Mouse (Mus musculus) forebrain, embryonic 12.5 days (tissue): ENCODE measurements around the gene Zbp1. TPM values are rescaled to one million over a fixed set of nuclear protein-coding genes. Genes with fewer than 3 reads are reported as not detected.
A peak's percentile ranks its signal among the peaks of the same experiment; 100 is the strongest.

Source experiments
- ATAC-seq: fragments of 200-750 bp; cut with Nextera tagmentation; 2 replicates; pipeline ENCODE4 v1.8.0; 2017; ENCODE audit warnings: moderate TSS enrichment; ENCODE audit not compliant: low FRiP score
- H3K27ac ChIP-seq: fragments of 300-500 bp; sonication (generic); 2 replicates; pipeline ENCODE4 v1.5.1; 2016; ENCODE audit warnings: mild to moderate bottlenecking
- H3K27me3 ChIP-seq: fragments of 300-500 bp; sonication (generic); 2 replicates; pipeline ENCODE4 v1.6.1; 2016; ENCODE audit warnings: mild to moderate bottlenecking
- H3K36me3 ChIP-seq: fragments of 300-500 bp; sonication (generic); replicated peaks from 2 replicates; pipeline ENCODE4 v1.6.1; 2016; ENCODE audit warnings: mild to moderate bottlenecking
- H3K4me1 ChIP-seq: fragments of 300-500 bp; sonication (generic); 2 replicates; pipeline ENCODE4 v1.6.1; 2016
- H3K4me2 ChIP-seq: fragments of 300-500 bp; sonication (generic); 2 replicates; pipeline ENCODE4 v1.6.1; 2016; ENCODE audit warnings: mild to moderate bottlenecking, moderate library complexity
- H3K4me3 ChIP-seq: fragments of 300-500 bp; sonication (generic); replicated peaks from 2 replicates; pipeline ENCODE4 v1.5.1; 2016; ENCODE audit warnings: mild to moderate bottlenecking
- H3K9ac ChIP-seq: fragments of 300-500 bp; sonication (generic); 2 replicates; pipeline ENCODE4 v1.6.1; 2016; ENCODE audit warnings: mild to moderate bottlenecking
- H3K9me3 ChIP-seq: fragments of 300-500 bp; sonication (generic); 2 replicates; pipeline ENCODE4 v1.6.1; 2016
- WGBS: fragments of 180-500 bp; shearing (Covaris S2); methylation state at CpG from one replicate; pipeline ENCODE4 v1.1.7; 2016; 5-methylcytosine and 5-hydroxymethylcytosine counted together
- polyA plus RNA-seq: library from polyadenylated mRNA; unstranded; fragments of >200 nt; fragmentation: Nextera tagmentation; extraction: Ambion mirVana; gene quantifications from 2 replicates; pipeline ENCODE4 v1.2.1, GENCODE M21; 2016

The Zbp1 gene
- polyA plus RNA-seq, 1 experiment from 2014 or later = 0.34 TPM

DNA sequence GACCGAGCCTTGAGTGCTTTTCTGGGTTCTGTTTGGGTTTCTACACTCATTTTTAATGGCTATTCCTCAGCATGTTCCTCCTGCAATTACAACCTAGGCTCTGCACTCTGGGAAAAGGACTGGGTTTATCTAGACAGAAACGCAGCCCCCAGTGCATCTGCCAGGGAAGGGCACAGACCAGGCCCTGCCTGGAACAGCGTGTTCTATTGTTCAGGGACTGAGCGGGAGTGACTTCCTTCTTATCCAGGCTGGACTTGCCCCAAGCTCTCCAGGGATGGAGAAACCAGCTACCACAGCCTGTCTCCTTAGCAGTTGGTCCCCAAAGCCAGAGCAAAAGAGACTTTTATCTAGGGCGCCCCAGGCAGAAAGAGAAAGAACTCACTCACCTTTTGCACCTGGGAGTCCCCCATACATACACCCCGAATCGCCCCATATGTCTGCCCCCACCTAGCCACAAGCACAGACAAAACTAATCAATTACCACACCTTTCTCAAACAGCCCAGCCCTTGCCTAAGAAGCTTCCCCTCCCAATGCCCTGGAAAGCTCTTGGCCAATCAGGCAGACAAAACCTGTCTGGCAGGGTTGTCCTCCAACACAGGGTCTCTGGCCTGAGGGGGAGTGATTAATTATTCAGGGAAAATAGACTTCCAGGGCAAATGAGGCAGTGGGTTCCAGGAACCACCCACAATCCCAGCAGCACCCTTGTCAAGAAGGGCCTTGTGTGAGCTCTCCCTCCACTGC, 37.3 kb upstream of the Zbp1 start:
- Histone ChIP-seq H3K9ac (no peak overlapping the region), H3K27me3 (0 out of 2 replicates have a peak, but pooled peaks cover 3% of the 10 kb centered on the region), H3K4me2 (no peak overlapping the region), H3K4me3 (no peak overlapping the region), H3K9me3 (no peaks in the 10 kb centered on the region), H3K27ac (no peak overlapping the region), H3K4me1 (peaks cover 100% of the 10 kb centered on the region), H3K36me3 (no peaks in the 10 kb centered on the region)
- no peak for ATAC-seq
- WGBS = 79% methylated on average over 7 of the region's 7 CpGs

- 0 out of 2 replicates have a peak, but pooled peaks cover 3% of the 10 kb centered on the region for H3K27me3 ChIP-seq
- H3K9me3 ChIP-seq = no peaks in the 10 kb centered on the region
- no peaks in the 10 kb centered on the region for H3K36me3 ChIP-seq
- H3K4me2 ChIP-seq = peak overlapping the region; percentile 36
- peak; percentile 47 for ATAC-seq
- H3K4me1 ChIP-seq = peaks cover 97% of the 10 kb centered on the region
- peak overlapping the region; percentile 30; the same call in 1 of the 2 replicates for H3K9ac ChIP-seq
- peak overlapping the region; percentile 80 for H3K27ac ChIP-seq
- no peak overlapping the region for H3K4me3 ChIP-seq
- 9% methylated on average over 26 of the region's 26 CpGs for WGBS
Measured at GRCm38 (mm10) chr2:173253761-173254662, 35.3 kb upstream of the Zbp1 start.

- no peak for ATAC-seq
- Histone ChIP-seq H3K27me3 (0 out of 2 replicates have a peak, but pooled peaks cover 3% of the 10 kb centered on the region), H3K9me3 (no peaks in the 10 kb centered on the region), H3K27ac (no peak overlapping the region), H3K9ac (no peak overlapping the region), H3K4me2 (no peak overlapping the region), H3K36me3 (no peaks in the 10 kb centered on the region), H3K4me3 (no peak overlapping the region), H3K4me1 (peaks cover 93% of the 10 kb centered on the region)
- WGBS = 81% methylated on average over 9 of the region's 9 CpGs
Measured at GRCm38 (mm10) chr2:173251675-173252074, 33.0 kb upstream of the Zbp1 start.

- WGBS = 61% methylated on average over 7 of the region's 7 CpGs
- Histone ChIP-seq H3K27me3 (0 out of 2 replicates have a peak, but pooled peaks cover 4% of the 10 kb centered on the region), H3K9ac (no peak overlapping the region), H3K36me3 (no peaks in the 10 kb centered on the region), H3K4me1 (peaks cover 89% of the 10 kb centered on the region), H3K9me3 (no peaks in the 10 kb centered on the region), H3K4me3 (no peak overlapping the region), H3K4me2 (no peak overlapping the region), H3K27ac (no peak overlapping the region)
- ATAC-seq = no peak
Measured at GRCm38 (mm10) chr2:173251133-173251532, 32.4 kb upstream of the Zbp1 start.

- Histone ChIP-seq H3K27me3 (0 out of 2 replicates have a peak, but pooled peaks cover 11% of the 10 kb centered on the region), H3K27ac (no peak overlapping the region), H3K4me3 (no peak overlapping the region), H3K4me1 (peaks cover 81% of the 10 kb centered on the region), H3K9me3 (no peaks in the 10 kb centered on the region), H3K36me3 (no peaks in the 10 kb centered on the region), H3K4me2 (no peak overlapping the region), H3K9ac (no peak overlapping the region)
- 19% methylated on average over 2 of the region's 2 CpGs for WGBS
- no peak for ATAC-seq
Measured at GRCm38 (mm10) chr2:173250411-173250810, 31.7 kb upstream of the Zbp1 start.

DNA sequence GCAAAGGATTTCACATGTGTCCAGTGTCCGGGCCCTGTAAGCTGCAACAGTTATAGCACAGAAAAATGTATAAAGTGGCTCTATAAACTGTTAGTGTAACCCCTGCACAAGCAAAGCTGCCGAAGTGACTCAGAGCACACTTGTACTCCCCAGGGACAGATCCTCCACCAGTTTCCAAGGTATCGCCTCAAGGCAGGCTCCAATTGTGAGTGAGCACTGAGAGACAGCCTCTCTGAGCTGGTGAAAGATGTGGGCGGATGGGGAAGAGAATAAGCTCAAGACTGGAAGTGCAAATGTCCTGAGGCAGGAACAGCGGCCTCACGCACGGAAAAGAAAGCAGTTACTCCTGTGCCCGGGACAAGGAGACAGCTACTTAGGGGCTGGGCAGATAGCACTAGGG, 31.2 kb upstream of the Zbp1 start:
- Histone ChIP-seq H3K27ac (no peak overlapping the region), H3K4me2 (no peak overlapping the region), H3K9ac (no peak overlapping the region), H3K4me3 (no peak overlapping the region), H3K36me3 (no peaks in the 10 kb centered on the region), H3K9me3 (no peaks in the 10 kb centered on the region), H3K4me1 (peaks cover 77% of the 10 kb centered on the region), H3K27me3 (0 out of 2 replicates have a peak, but pooled peaks cover 8% of the 10 kb centered on the region)
- WGBS = 81% methylated on average over 8 of the region's 8 CpGs
- no peak for ATAC-seq

GRCm38 (mm10) chr2:173249386-173249785, 30.7 kb upstream of the Zbp1 start:
- Histone ChIP-seq H3K4me3 (no peak overlapping the region), H3K4me2 (no peak overlapping the region), H3K4me1 (peaks cover 71% of the 10 kb centered on the region), H3K27me3 (0 out of 2 replicates have a peak, but pooled peaks cover 8% of the 10 kb centered on the region), H3K9me3 (no peaks in the 10 kb centered on the region), H3K36me3 (no peaks in the 10 kb centered on the region), H3K9ac (no peak overlapping the region), H3K27ac (no peak overlapping the region)
- ATAC-seq = no peak
- 59% methylated on average over 3 of the region's 3 CpGs for WGBS

DNA sequence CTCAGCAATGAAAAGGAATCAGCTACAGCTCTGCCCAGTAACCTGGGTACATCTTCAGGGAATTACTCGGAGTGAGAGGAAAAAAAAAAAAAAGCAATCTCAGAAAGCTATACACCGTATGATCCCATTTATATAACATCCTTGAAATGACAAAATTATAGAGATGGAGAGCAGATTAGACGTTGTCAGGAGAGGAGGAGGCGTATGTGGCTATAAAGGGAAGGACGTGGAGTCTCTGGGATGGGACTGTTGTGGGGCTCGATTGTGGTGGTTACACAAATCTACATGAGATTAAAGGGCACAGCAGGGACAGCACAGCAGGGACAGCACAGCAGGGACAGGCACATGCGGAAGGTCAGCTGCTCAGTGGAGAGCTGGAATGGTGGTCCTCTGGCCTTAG, 30.1 kb upstream of the Zbp1 start:
- H3K4me2 ChIP-seq = no peak overlapping the region
- no peak overlapping the region for H3K27ac ChIP-seq
- H3K27me3 ChIP-seq = peaks cover 10% of the 10 kb centered on the region; the same call in 1 of the 2 replicates
- H3K36me3 ChIP-seq = no peaks in the 10 kb centered on the region
- WGBS = 79% methylated on average over 7 of the region's 7 CpGs
- no peak overlapping the region for H3K4me3 ChIP-seq
- H3K9ac ChIP-seq = no peak overlapping the region
- H3K4me1 ChIP-seq = peaks cover 70% of the 10 kb centered on the region
- ATAC-seq = no peak
- H3K9me3 ChIP-seq = no peaks in the 10 kb centered on the region

DNA sequence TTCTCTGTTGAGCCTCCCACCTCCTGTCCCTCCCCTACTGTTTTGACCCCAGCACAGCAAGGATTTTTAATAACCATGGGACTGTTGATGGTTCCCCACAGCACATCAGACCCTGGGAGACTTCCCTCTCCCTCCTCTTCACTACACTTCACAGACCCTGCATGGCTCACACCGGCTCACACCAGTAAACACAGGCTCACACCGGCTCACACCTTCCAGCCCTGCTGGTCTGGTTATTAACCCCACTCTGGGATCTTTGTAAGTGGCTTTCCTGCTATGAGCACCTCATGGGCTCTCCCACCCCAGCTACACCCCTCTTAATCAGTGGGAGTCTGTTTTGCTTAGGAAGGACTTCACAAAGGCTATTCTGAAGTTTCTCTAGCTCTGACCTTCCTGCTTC, 29.2 kb upstream of the Zbp1 start:
- H3K27me3 ChIP-seq = peaks cover 13% of the 10 kb centered on the region; the same call in 1 of the 2 replicates
- no peaks in the 10 kb centered on the region for H3K9me3 ChIP-seq
- H3K4me3 ChIP-seq = no peak overlapping the region
- H3K27ac ChIP-seq = no peak overlapping the region
- 47% methylated on average over 2 of the region's 2 CpGs for WGBS
- H3K9ac ChIP-seq = no peak overlapping the region
- no peak overlapping the region for H3K4me2 ChIP-seq
- ATAC-seq = no peak
- H3K36me3 ChIP-seq = no peaks in the 10 kb centered on the region
- H3K4me1 ChIP-seq = peaks cover 70% of the 10 kb centered on the region

- peaks cover 70% of the 10 kb centered on the region for H3K4me1 ChIP-seq
- no peaks in the 10 kb centered on the region for H3K9me3 ChIP-seq
- no peak overlapping the region for H3K4me3 ChIP-seq
- H3K9ac ChIP-seq = no peak overlapping the region
- no peak for ATAC-seq
- H3K36me3 ChIP-seq = no peaks in the 10 kb centered on the region
- no peak overlapping the region for H3K27ac ChIP-seq
- H3K4me2 ChIP-seq = no peak overlapping the region
- peaks cover 13% of the 10 kb centered on the region; the same call in 1 of the 2 replicates for H3K27me3 ChIP-seq
- 35% methylated on average over 2 of the region's 2 CpGs for WGBS
Measured at GRCm38 (mm10) chr2:173247197-173247596, 28.5 kb upstream of the Zbp1 start.

- H3K4me1 ChIP-seq = peaks cover 68% of the 10 kb centered on the region
- 61% methylated on average over 8 of the region's 8 CpGs for WGBS
- no peak overlapping the region for H3K9ac ChIP-seq
- no peak for ATAC-seq
- no peaks in the 10 kb centered on the region for H3K36me3 ChIP-seq
- peaks cover 13% of the 10 kb centered on the region; the same call in 1 of the 2 replicates for H3K27me3 ChIP-seq
- no peak overlapping the region for H3K4me2 ChIP-seq
- H3K27ac ChIP-seq = no peak overlapping the region
- no peaks in the 10 kb centered on the region for H3K9me3 ChIP-seq
- H3K4me3 ChIP-seq = no peak overlapping the region
Measured at GRCm38 (mm10) chr2:173246688-173247087, 28.0 kb upstream of the Zbp1 start.

GRCm38 (mm10) chr2:173245258-173245657, 26.5 kb upstream of the Zbp1 start:
- ATAC-seq = no peak
- Histone ChIP-seq H3K27me3 (peaks cover 22% of the 10 kb centered on the region; the same call in 1 of the 2 replicates), H3K4me1 (peaks cover 67% of the 10 kb centered on the region)

More at GRCm38 (mm10) chr2:173245258-173245657, 26.5 kb upstream of the Zbp1 start:
- Histone ChIP-seq H3K27ac (no peak overlapping the region), H3K4me2 (no peak overlapping the region), H3K9ac (no peak overlapping the region), H3K9me3 (no peaks in the 10 kb centered on the region), H3K36me3 (no peaks in the 10 kb centered on the region), H3K4me3 (no peak overlapping the region)
- 89% methylated on average over 20 of the region's 20 CpGs for WGBS
